Mouse (Mus musculus): ENCODE results near the gene Tmprss6. TPM values are rescaled to one million over a fixed set of nuclear protein-coding genes. Genes with fewer than 3 reads are reported as not detected.

The Tmprss6 gene
- polyA plus RNA-seq, 1 experiment from 2014 or later = 1.8 TPM

Other genes starting within 250 kb of the Tmprss6 start
- gene Ncf4, start 223.8 kb downstream of the Tmprss6 start, polyA plus RNA-seq (2015; fragmentation: Nextera tagmentation; extraction: Ambion mirVana) = 7.5 and 11.9 TPM in 2 replicates
- 0.42 and 0.90 TPM in 2 replicates for gene Csf2rb2, start 162.9 kb downstream of the Tmprss6 start, polyA plus RNA-seq (2015; fragmentation: Nextera tagmentation; extraction: Ambion mirVana)
- 2.4 and 3.4 TPM in 2 replicates for gene Csf2rb, start 142.9 kb downstream of the Tmprss6 start, polyA plus RNA-seq (2015; fragmentation: Nextera tagmentation; extraction: Ambion mirVana)
- not detected in 2 replicates for gene Tex33, start 72.7 kb downstream of the Tmprss6 start, polyA plus RNA-seq (2015; fragmentation: Nextera tagmentation; extraction: Ambion mirVana)
- gene Tst, start 62.7 kb downstream of the Tmprss6 start, polyA plus RNA-seq (2015; fragmentation: Nextera tagmentation; extraction: Ambion mirVana) = 123 and 146 TPM in 2 replicates
- gene Mpst, start 62.2 kb downstream of the Tmprss6 start, polyA plus RNA-seq (2015; fragmentation: Nextera tagmentation; extraction: Ambion mirVana) = 6.8 TPM in 2 replicates
- 28.1 and 32.0 TPM in 2 replicates for gene Kctd17, start 40.1 kb downstream of the Tmprss6 start, polyA plus RNA-seq (2015; fragmentation: Nextera tagmentation; extraction: Ambion mirVana)
- 0.75 and 0.92 TPM in 2 replicates for gene Il2rb, start 26.6 kb upstream of the Tmprss6 start, polyA plus RNA-seq (2015; fragmentation: Nextera tagmentation; extraction: Ambion mirVana)
- gene C1qtnf6, start 62.8 kb upstream of the Tmprss6 start, polyA plus RNA-seq (2015; fragmentation: Nextera tagmentation; extraction: Ambion mirVana) = 31.3 and 35.6 TPM in 2 replicates
- gene Sstr3, start 76.1 kb upstream of the Tmprss6 start, polyA plus RNA-seq (2015; fragmentation: Nextera tagmentation; extraction: Ambion mirVana) = 0.12 and 0.39 TPM in 2 replicates
- 21.1 and 26.2 TPM in 2 replicates for gene Rac2, start 104.1 kb upstream of the Tmprss6 start, polyA plus RNA-seq (2015; fragmentation: Nextera tagmentation; extraction: Ambion mirVana)
- gene Cyth4, start 128.4 kb upstream of the Tmprss6 start, polyA plus RNA-seq (2015; fragmentation: Nextera tagmentation; extraction: Ambion mirVana) = 10.0 and 12.9 TPM in 2 replicates